11 mouse cellular contexts compared by ENCODE assay signal in genomic region chr10:39660698-39661097, GRCm38 (mm10). TPM values are rescaled to one million over a fixed set of nuclear protein-coding genes. Genes with fewer than 3 reads are reported as not detected.
DNase-seq lines count a peak whose midpoint lies in the region; ATAC-seq lines count a peak whose summit lies in the region.
"Had no signal": no experiment of that assay in that cellular context is flagged by ENCODE, and none has a peak within 500 bp of the region (broad histone marks: within the 10 kb centered on the region; RNA-seq: fewer than 3 reads in every experiment).

No protein-coding gene starts in this region.

- H3K27me3 ChIP-seq in heart, embryonic 14.5 days (ENCODE audit: control insufficient read depth, insufficient read depth, low read length) = no peaks in the 10 kb centered on the region
- H3K27me3 ChIP-seq in hindbrain, embryonic 10.5 days (ENCODE audit: insufficient read depth, poor library complexity, severe bottlenecking) = 0 out of 2 replicates have a peak, but pooled peaks cover 3% of the 10 kb centered on the region
- H3K27me3 ChIP-seq in midbrain, embryonic 13.5 days = no peaks in the 10 kb centered on the region
- H3K27me3 ChIP-seq: liver, embryonic 13.5 days had no signal

- DNase-seq in heart, postnatal 14 days = no peak
- peak; percentile 52 for DNase-seq in embryo, embryonic 11 days
- DNase-seq in hindbrain, embryonic 10.5 days (ENCODE audit: low spot score) = peak; percentile 25
- no peak for DNase-seq in right cerebral cortex, postnatal 36 days (ENCODE audit: low spot score in 2 of 2)
- DNase-seq in gastrocnemius, adult 8-10 months (ENCODE audit: low spot score in 2 of 2) = no peak
- no peak for DNase-seq in left cerebral cortex, postnatal 10 days (ENCODE audit: extremely low spot score in 1 of 2, low spot score in 2 of 2)
- DNase-seq: liver, embryonic 13.5 days; thymus, postnatal 14 days had no signal

- H3K4me2 ChIP-seq in heart, embryonic 14.5 days (ENCODE audit: low read length) = no peak overlapping the region
- H3K4me2 ChIP-seq in midbrain, embryonic 13.5 days (replicated peaks) = no peak overlapping the region
- H3K4me2 ChIP-seq: liver, embryonic 13.5 days had no signal

- H3K4me3 ChIP-seq in heart, embryonic 14.5 days (ENCODE audit: control insufficient read depth in 1 of 2, insufficient read depth in 1 of 2, low read depth in 1 of 2, low read length in 2 of 2) = no peak overlapping the region
- no peak overlapping the region for H3K4me3 ChIP-seq in hindbrain, embryonic 10.5 days
- H3K4me3 ChIP-seq in midbrain, embryonic 13.5 days (replicated peaks) = no peak overlapping the region
- H3K4me3 ChIP-seq: liver, embryonic 13.5 days had no signal

- H3K9me3 ChIP-seq in heart, embryonic 14.5 days (ENCODE audit: control insufficient read depth, low read length) = no peaks in the 10 kb centered on the region
- H3K9me3 ChIP-seq in hindbrain, embryonic 10.5 days = 0 out of 2 replicates have a peak, but pooled peaks cover 4% of the 10 kb centered on the region
- no peaks in the 10 kb centered on the region for H3K9me3 ChIP-seq in midbrain, embryonic 13.5 days
- H3K9me3 ChIP-seq: liver, embryonic 13.5 days had no signal

- WGBS in heart, embryonic 14.5 days = 82% methylated on average over 5 of the region's 5 CpGs
- WGBS in hindbrain, embryonic 10.5 days = 38% methylated on average over 5 of the region's 5 CpGs
- WGBS in midbrain, embryonic 13.5 days = 37% methylated on average over 5 of the region's 5 CpGs

- H3K9ac ChIP-seq in heart, embryonic 14.5 days (ENCODE audit: low read length) = no peak overlapping the region
- H3K9ac ChIP-seq in midbrain, embryonic 13.5 days (replicated peaks) = no peak overlapping the region
- H3K9ac ChIP-seq: liver, embryonic 13.5 days had no signal

- ATAC-seq in heart, embryonic 14.5 days (ENCODE audit: insufficient number of reproducible peaks, insufficient read depth, low FRiP score, low read depth) = no peak
- ATAC-seq in midbrain, embryonic 13.5 days = no peak
- ATAC-seq: CD4-positive, CD25-positive, alpha-beta regulatory T cell, adult 4 months had no signal

- intact Hi-C loops in heart, postnatal 14 days (cut with DNase I) = no loop called here
- intact Hi-C loops in left cerebral cortex, postnatal 10 days (cut with DNase I) = no loop called here

- no peaks in the 10 kb centered on the region for H3K36me3 ChIP-seq in heart, embryonic 14.5 days (ENCODE audit: control insufficient read depth, insufficient read depth, low read length)
- peaks cover 13% of the 10 kb centered on the region for H3K36me3 ChIP-seq in hindbrain, embryonic 10.5 days
- no peaks in the 10 kb centered on the region; the same call in 1 of the 2 replicates for H3K36me3 ChIP-seq in midbrain, embryonic 13.5 days
- H3K36me3 ChIP-seq: liver, embryonic 13.5 days had no signal

- peaks cover 32 to 53% of the 10 kb centered on the region in 2 experiments for H3K4me1 ChIP-seq in heart, embryonic 14.5 days (ENCODE audit: control insufficient read depth in 2 of 2, insufficient read depth in 2 of 2, low read length in 2 of 2)
- peaks cover 51% of the 10 kb centered on the region for H3K4me1 ChIP-seq in hindbrain, embryonic 10.5 days (replicated peaks)
- H3K4me1 ChIP-seq in midbrain, embryonic 13.5 days (replicated peaks) = peaks cover 41% of the 10 kb centered on the region

- peak overlapping the region; percentile 70 to 94 for H3K27ac ChIP-seq in heart, embryonic 14.5 days (replicated peaks in 1 of 2; ENCODE audit: control insufficient read depth in 1 of 2, insufficient read depth in 1 of 2, low read depth in 2 of 2, low read length in 2 of 2)
- peak overlapping the region; percentile 72; the same call in 1 of the 2 replicates for H3K27ac ChIP-seq in hindbrain, embryonic 10.5 days
- H3K27ac ChIP-seq in midbrain, embryonic 13.5 days = peak overlapping the region; percentile 94
- H3K27ac ChIP-seq: liver, embryonic 13.5 days had no signal

RNA-seq across cellular contexts. Expression of gene Traf3ip2, which starts 48.0 kb away (rescaled TPM):
- 10.2 and 10.8 TPM in 2 replicates for polyA plus RNA-seq in heart, embryonic 14.5 days (2014; fragmentation: Nextera tagmentation; extraction: Ambion mirVana)
- total RNA-seq in heart, postnatal 14 days (2021) = 1 to 10 TPM; 5.3 to 6.8 TPM
- polyA plus RNA-seq in hindbrain, embryonic 10.5 days (2016; fragmentation: Nextera tagmentation; extraction: Ambion mirVana) = 8.3 and 8.8 TPM in 2 replicates
- 4.1 and 5.9 TPM in 2 replicates for polyA plus RNA-seq in midbrain, embryonic 13.5 days (2015; fragmentation: Nextera tagmentation; extraction: Ambion mirVana)
- total RNA-seq in gastrocnemius, adult 8-10 months (2022) = 1 to 10 TPM; 2.8 to 6.3 (median 4.4) TPM
- total RNA-seq in left cerebral cortex, postnatal 10 days (2021) = 1 to 10 TPM in 1 of 2 experiments, under 1 TPM in 1; 0.47 to 1.2 TPM

Comparison
In these comparisons a context has a peak if more than half of its experiments do, and no peak if none do; other contexts are left out.
1. DNase-seq: peak in embryo, embryonic 11 days (single experiment) and hindbrain, embryonic 10.5 days (single experiment); none in heart, postnatal 14 days (0 of 2), right cerebral cortex, postnatal 36 days (0 of 2), gastrocnemius, adult 8-10 months (0 of 2) and left cerebral cortex, postnatal 10 days (0 of 2).
2. Peak in every context shown above with its lines, with median percentiles within 50 percentile points of each other: H3K27ac ChIP-seq.